Mouse (Mus musculus) testis, adult 2 months (tissue): ENCODE data around the gene Gm3285. TPM values are rescaled to one million over a fixed set of nuclear protein-coding genes. Genes with fewer than 3 reads are reported as not detected.
A peak's percentile ranks its signal among the peaks of the same experiment; 100 is the strongest.

Experiments used
- H3K27ac ChIP-seq: fragments of 200-500 bp; 2 replicates; pipeline ENCODE4 v1.5.1; 2012; ENCODE audit warnings: low read depth, low read length; ENCODE audit not compliant: control insufficient read depth, insufficient read depth
- H3K27me3 ChIP-seq: fragments of 200-500 bp; 2 replicates; pipeline ENCODE4 v1.6.1; 2012; ENCODE audit warnings: mild to moderate bottlenecking, low read length, moderate library complexity; ENCODE audit not compliant: control insufficient read depth, insufficient read depth
- H3K36me3 ChIP-seq: fragments of 200-500 bp; 2 replicates; pipeline ENCODE4 v1.6.1; 2012; ENCODE audit warnings: mild to moderate bottlenecking, low read length; ENCODE audit not compliant: control insufficient read depth, insufficient read depth
- H3K4me1 ChIP-seq: fragments of 200-500 bp; 2 replicates; pipeline ENCODE4 v1.6.1; 2012; ENCODE audit warnings: low read length; ENCODE audit not compliant: control insufficient read depth, insufficient read depth
- H3K4me3 ChIP-seq: fragments of 200-500 bp; 2 replicates; pipeline ENCODE4 v1.5.1; 2012; ENCODE audit warnings: low read depth, mild to moderate bottlenecking, low read length, moderate library complexity, mixed read lengths; ENCODE audit not compliant: control insufficient read depth
- CTCF ChIP-seq: fragments of 200-500 bp; IDR thresholded peaks from 2 replicates; pipeline ENCODE4 v1.5.1; 2012; ENCODE audit warnings: low read depth, mild to moderate bottlenecking, inconsistent platforms, low read length, moderate library complexity; ENCODE audit not compliant: control insufficient read depth, insufficient read depth, insufficient replicate concordance
- POLR2A ChIP-seq: fragments of 200-500 bp; IDR thresholded peaks from 2 replicates; pipeline ENCODE4 v1.6.1; 2012; ENCODE audit warnings: low read depth, mild to moderate bottlenecking, inconsistent platforms, low read length, moderate library complexity; ENCODE audit not compliant: control insufficient read depth
- polyA plus RNA-seq: library from polyadenylated mRNA; depleted of rRNA; stranded (reverse); fragments of >200 nt; gene quantifications from 2 replicates; pipeline ENCODE4 v1.2.3, GENCODE M21; 2012; rRNA removed

The Gm3285 gene
- polyA plus RNA-seq, 1 experiment, result not detected

- no peak overlapping the region for H3K27ac ChIP-seq
- H3K4me3 ChIP-seq, result no peak overlapping the region
- H3K4me1 ChIP-seq, result peaks cover 11% of the 10 kb centered on the region
- TF ChIP-seq CTCF (no peak), POLR2A (no peak)
- H3K36me3 ChIP-seq, result no peaks in the 10 kb centered on the region
- no peaks in the 10 kb centered on the region for H3K27me3 ChIP-seq
These were observed 39.4 kb downstream of the Gm3285 start for GRCm38 (mm10) chr10:77900903-77901818.

DNA sequence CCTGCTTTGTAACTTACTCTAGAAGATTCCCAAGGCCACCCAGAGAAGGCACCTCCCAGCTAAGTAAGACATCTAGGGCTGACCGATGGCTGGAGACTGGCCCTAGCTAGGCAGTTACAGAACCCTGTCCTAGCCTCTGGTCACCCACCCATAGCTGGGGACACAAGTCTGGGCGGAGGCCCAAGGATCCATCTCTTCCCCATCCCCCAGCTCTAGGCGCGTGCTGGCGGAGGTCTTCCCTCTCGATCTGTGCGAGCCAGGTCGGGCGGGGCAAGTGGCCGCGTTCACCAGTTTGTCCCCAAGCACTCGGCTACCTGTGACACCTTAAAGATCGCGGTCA is 40.1 kb downstream of the Gm3285 start:
- H3K4me3 ChIP-seq, result peak overlapping the region; percentile 60
- no peaks in the 10 kb centered on the region for H3K27me3 ChIP-seq
- H3K36me3 ChIP-seq, result no peaks in the 10 kb centered on the region
- no peak overlapping the region for H3K27ac ChIP-seq
- TF ChIP-seq CTCF, result no peak
- TF ChIP-seq POLR2A, result no peak
- peaks cover 11% of the 10 kb centered on the region for H3K4me1 ChIP-seq

- Histone ChIP-seq H3K4me1 (peaks cover 11% of the 10 kb centered on the region), H3K4me3 (peak within 1 kb of the TSS; percentile 60), H3K27ac (no peak within 1 kb of the TSS), H3K36me3 (no peaks in the 10 kb centered on the region), H3K27me3 (no peaks in the 10 kb centered on the region)
- TF ChIP-seq CTCF (no peak), POLR2A (no peak)
These were observed 40.6 kb downstream of the Gm3285 start, which contains the start of gene Lrrc3 for GRCm38 (mm10) chr10:77902211-77902893. Gene Lrrc3 (minus strand): TSS chr10:77902536.

DNA sequence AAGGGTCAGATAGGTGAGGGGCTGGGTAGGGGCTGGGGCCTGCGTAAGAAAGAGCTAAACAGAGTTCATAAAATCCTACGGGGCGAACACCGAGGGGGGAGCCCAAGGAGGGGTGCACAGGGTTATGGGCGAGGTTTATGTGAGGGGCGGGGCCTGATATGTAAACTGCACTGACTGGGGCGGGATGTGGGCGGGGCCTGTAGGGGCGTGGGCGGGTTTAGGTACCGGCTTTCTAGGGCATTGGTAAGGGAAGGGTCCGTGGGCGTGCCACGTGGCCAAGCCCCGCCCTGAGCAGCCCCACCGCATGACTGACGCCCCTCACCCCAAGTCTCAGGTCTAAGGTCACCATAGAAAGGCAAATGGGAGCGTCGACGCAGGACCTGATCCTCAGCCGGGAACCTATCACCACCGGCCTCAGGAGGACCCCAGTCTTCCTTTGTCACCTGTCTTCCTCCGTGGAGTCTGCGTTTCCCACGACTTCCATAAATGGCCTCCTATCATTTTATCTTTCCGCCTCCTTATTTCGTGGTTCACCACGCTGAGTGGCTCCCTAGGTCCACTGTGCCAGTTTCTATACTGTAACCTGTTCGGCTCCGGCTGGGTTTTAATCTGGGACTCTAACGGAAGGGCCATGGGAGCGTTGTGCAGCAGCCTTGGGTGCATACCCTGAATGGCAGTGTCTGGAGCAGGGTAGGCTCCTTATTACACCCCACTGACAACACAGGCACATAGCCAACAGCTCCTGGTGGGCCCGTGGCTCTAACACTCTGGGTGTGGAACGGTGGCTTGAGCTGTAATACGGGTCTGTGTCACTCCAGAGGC is 41.3 kb downstream of the Gm3285 start:
- TF ChIP-seq POLR2A, result no peak
- no peak for TF ChIP-seq CTCF
- Histone ChIP-seq H3K4me3 (peak overlapping the region; percentile 55), H3K27ac (no peak overlapping the region), H3K27me3 (no peaks in the 10 kb centered on the region), H3K36me3 (no peaks in the 10 kb centered on the region), H3K4me1 (peaks cover 11% of the 10 kb centered on the region)

Other genes starting within 250 kb of the Gm3285 start
- 66.1 and 70.3 TPM in 2 replicates for gene Ube2g2, start 239.7 kb upstream of the Gm3285 start, polyA plus RNA-seq
- 0.07 and 0.73 TPM in 2 replicates for gene Tspear, start 175.4 kb upstream of the Gm3285 start, polyA plus RNA-seq
- gene Gm19402, start 171.2 kb upstream of the Gm3285 start, polyA plus RNA-seq, result not detected in 2 replicates
- gene Gm9508, start 164.7 kb upstream of the Gm3285 start, polyA plus RNA-seq, result not detected in 2 replicates
- gene Gm10272, start 155.3 kb upstream of the Gm3285 start, polyA plus RNA-seq, result not detected in 2 replicates
- not detected in 2 replicates for gene Gm10024, start 150.5 kb upstream of the Gm3285 start, polyA plus RNA-seq
- gene Gm10142, start 146.2 kb upstream of the Gm3285 start, polyA plus RNA-seq, result not detected in 2 replicates
- not detected in 2 replicates for gene Krtap12-1, start 141.4 kb upstream of the Gm3285 start, polyA plus RNA-seq
- not detected in 2 replicates for gene Gm10100, start 135.5 kb upstream of the Gm3285 start, polyA plus RNA-seq
- not detected in 2 replicates for gene Gm18596, start 119.3 kb upstream of the Gm3285 start, polyA plus RNA-seq
- not detected in 2 replicates for gene Gm9736, start 110.6 kb upstream of the Gm3285 start, polyA plus RNA-seq
- not detected in 2 replicates for gene Gm3233, start 102.3 kb upstream of the Gm3285 start, polyA plus RNA-seq
- gene Gm3238, start 90.7 kb upstream of the Gm3285 start, polyA plus RNA-seq, result not detected in 2 replicates
- not detected in 2 replicates for gene Gm7138, start 85.0 kb upstream of the Gm3285 start, polyA plus RNA-seq
- gene Gm3250, start 79.4 kb upstream of the Gm3285 start, polyA plus RNA-seq, result not detected in 2 replicates
- gene Gm7137, start 73.8 kb upstream of the Gm3285 start, polyA plus RNA-seq, result not detected in 2 replicates
- gene Gm9639, start 66.9 kb upstream of the Gm3285 start, polyA plus RNA-seq, result not detected in 2 replicates
- not detected in 2 replicates for gene Gm19668, start 62.8 kb upstream of the Gm3285 start, polyA plus RNA-seq
- not detected in 2 replicates for gene Gm9507, start 50.1 kb upstream of the Gm3285 start, polyA plus RNA-seq
- not detected in 2 replicates for gene Gm2696, start 47.3 kb upstream of the Gm3285 start, polyA plus RNA-seq
- 1.2 and 1.4 TPM in 2 replicates for gene Krtap10-4, start 34.9 kb upstream of the Gm3285 start, polyA plus RNA-seq
- not detected in 2 replicates for gene Krtap10-10, start 26.0 kb upstream of the Gm3285 start, polyA plus RNA-seq
- not detected in 2 replicates for gene Gm36176, start 15.2 kb upstream of the Gm3285 start, polyA plus RNA-seq
- gene Gm10318, start 9.1 kb upstream of the Gm3285 start, polyA plus RNA-seq, result not detected in 2 replicates
- gene Lrrc3, start 40.6 kb downstream of the Gm3285 start, polyA plus RNA-seq, result 0.57 and 1.1 TPM in 2 replicates
- 0.17 and 0.30 TPM in 2 replicates for gene Trpm2, start 108.6 kb downstream of the Gm3285 start, polyA plus RNA-seq
- 61.7 and 72.6 TPM in 2 replicates for gene 1810043G02Rik, start 116.5 kb downstream of the Gm3285 start, polyA plus RNA-seq
- gene Pfkl, start 148.1 kb downstream of the Gm3285 start, polyA plus RNA-seq, result 16.3 and 18.3 TPM in 2 replicates
- 15.7 and 16.2 TPM in 2 replicates for gene Dnmt3l, start 180.0 kb downstream of the Gm3285 start, polyA plus RNA-seq
- 1.7 and 1.8 TPM in 2 replicates for gene Aire, start 181.6 kb downstream of the Gm3285 start, polyA plus RNA-seq
- 2.2 and 3.1 TPM in 2 replicates for gene Icosl, start 207.3 kb downstream of the Gm3285 start, polyA plus RNA-seq